Mouse (Mus musculus): ENCODE measurements around the gene Aida. TPM values are rescaled to one million over a fixed set of nuclear protein-coding genes. Genes with fewer than 3 reads are reported as not detected.

Aida gene
- total RNA-seq, 1 experiment from 2014 or later = 60.1 TPM

DNA sequence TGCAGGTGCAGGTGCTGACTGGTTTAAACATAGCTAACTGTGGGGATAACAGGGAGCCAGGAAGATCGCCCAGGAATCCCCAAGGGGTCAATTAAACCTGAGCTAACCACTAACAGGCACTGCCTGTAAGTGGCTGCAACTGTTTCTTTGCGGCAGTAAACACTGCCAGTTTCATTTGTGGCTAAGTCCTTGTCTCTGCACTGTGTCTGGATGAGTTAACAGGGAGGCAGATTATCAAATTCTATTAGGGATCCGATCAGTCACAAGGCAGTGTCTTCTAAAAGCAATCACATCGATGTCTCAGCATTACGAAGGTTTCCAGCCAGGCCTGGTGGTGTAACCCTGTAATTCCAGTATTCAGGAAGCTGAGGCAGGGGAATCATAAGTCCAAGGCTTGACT lies 70.0 kb downstream of the Aida start:
- no peak for ATAC-seq (replicated peaks in 1 of 2; ENCODE audit: insufficient read depth in 1 of 2, low FRiP score in 2 of 2, low TSS enrichment in 1 of 2, low read depth in 1 of 2, poor library complexity in 2 of 2, severe bottlenecking in 2 of 2)

GRCm38 (mm10) chr1:183368601-183369400 lies 72.4 kb downstream of the Aida start:
- ATAC-seq (replicated peaks in 1 of 2; ENCODE audit: insufficient read depth in 1 of 2, low FRiP score in 2 of 2, low TSS enrichment in 1 of 2, low read depth in 1 of 2, poor library complexity in 2 of 2, severe bottlenecking in 2 of 2) = peak in 1 of 2 experiments; percentile 26; a peak in 1 of 4 replicates

GRCm38 (mm10) chr1:183369427-183370014 lies 73.1 kb downstream of the Aida start, which contains the start of gene Mia3:
TSS of gene Mia3 (minus strand) at chr1:183369553.
- ATAC-seq (replicated peaks in 1 of 2; ENCODE audit: insufficient read depth in 1 of 2, low FRiP score in 2 of 2, low TSS enrichment in 1 of 2, low read depth in 1 of 2, poor library complexity in 2 of 2, severe bottlenecking in 2 of 2) = peak; percentile 98 to 99

DNA sequence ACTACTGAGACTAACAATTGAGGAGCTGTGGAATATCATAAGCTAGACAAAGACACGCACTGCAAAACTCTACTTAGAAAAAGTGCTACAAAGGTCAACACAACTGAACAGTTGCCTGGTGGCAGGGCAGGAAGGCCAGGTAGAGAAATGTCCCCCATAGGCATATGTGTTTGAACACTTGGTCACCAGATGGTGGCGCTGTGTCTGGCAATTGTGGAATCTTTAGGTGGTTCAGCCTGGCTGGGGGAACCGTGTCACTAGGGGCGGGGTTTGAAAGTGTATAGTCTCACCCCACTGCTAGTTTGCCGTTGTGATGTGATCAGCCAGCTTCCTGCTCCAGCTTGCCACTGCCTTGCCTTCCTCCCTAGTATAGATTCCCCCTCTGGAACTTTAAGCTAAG lies 78.3 kb downstream of the Aida start:
- ATAC-seq (replicated peaks in 1 of 2; ENCODE audit: insufficient read depth in 1 of 2, low FRiP score in 2 of 2, low TSS enrichment in 1 of 2, low read depth in 1 of 2, poor library complexity in 2 of 2, severe bottlenecking in 2 of 2) = no peak

Other genes with a start within 250 kb of the Aida start
- gene Disp1, start 75.1 kb upstream of the Aida start, total RNA-seq (2017) = 4.9 and 6.9 TPM in 2 replicates
- 61.1 and 80.3 TPM in 2 replicates for gene Brox, start 679 bp downstream of the Aida start, total RNA-seq (2017)
- gene Mia3, start 73.0 kb downstream of the Aida start, total RNA-seq (2017) = 92.4 and 109 TPM in 2 replicates
- 29.3 and 33.9 TPM in 2 replicates for gene Taf1a, start 92.4 kb downstream of the Aida start, total RNA-seq (2017)
- not detected in 2 replicates for gene Hhipl2, start 121.6 kb downstream of the Aida start, total RNA-seq (2017)

Measured in hematopoietic stem cell, adult 5-6 weeks (primary cell).